Mouse (Mus musculus) hindbrain, embryonic 11.5 days (tissue): ENCODE results near the gene Scaf8. TPM values are rescaled to one million over a fixed set of nuclear protein-coding genes. Genes with fewer than 3 reads are reported as not detected.
"Not testable (repeated sequence)": the region's sequence is repeated elsewhere in the genome, so short reads cannot be mapped to it uniquely, and the experiment has no call there.

Experiments
- ATAC-seq: fragments of 200-750 bp; cut with Nextera tagmentation; 2 replicates; pipeline ENCODE4 v1.8.0; 2017; ENCODE audit warnings: mild to moderate bottlenecking, moderate TSS enrichment, moderate library complexity; ENCODE audit not compliant: low FRiP score
- DNase-seq: peaks from one replicate; pipeline ENCODE4 v3.0.0-alpha.2; 2015; ENCODE audit warnings: low spot score
- H3K27ac ChIP-seq: fragments of 300-500 bp; sonication (generic); 2 replicates; pipeline ENCODE4 v1.5.1; 2014; ENCODE audit warnings: mild to moderate bottlenecking, low read depth, low read length
- H3K27me3 ChIP-seq: fragments of 300-500 bp; sonication (generic); 2 replicates; pipeline ENCODE4 v1.6.1; 2014; ENCODE audit warnings: mild to moderate bottlenecking, low read length, moderate library complexity, mixed read lengths; ENCODE audit not compliant: control insufficient read depth, insufficient read depth
- H3K36me3 ChIP-seq: fragments of 300-500 bp; sonication (generic); 2 replicates; pipeline ENCODE4 v1.6.1; 2014; ENCODE audit warnings: mild to moderate bottlenecking, low read length, moderate library complexity, mixed read lengths; ENCODE audit not compliant: control insufficient read depth, insufficient read depth
- H3K4me1 ChIP-seq: fragments of 300-500 bp; sonication (generic); replicated peaks from 2 replicates; pipeline ENCODE4 v1.6.1; 2014; ENCODE audit warnings: low read length, mixed read lengths; ENCODE audit not compliant: control insufficient read depth, insufficient read depth
- H3K4me2 ChIP-seq: fragments of 300-500 bp; sonication (generic); replicated peaks from 2 replicates; pipeline ENCODE4 v1.6.1; 2014; ENCODE audit warnings: mild to moderate bottlenecking, low read depth, low read length
- H3K4me3 ChIP-seq: fragments of 300-500 bp; sonication (generic); 2 replicates; pipeline ENCODE4 v1.5.1; 2014; ENCODE audit warnings: low read depth, low read length
- H3K9ac ChIP-seq: fragments of 300-500 bp; sonication (generic); 2 replicates; pipeline ENCODE4 v1.6.1; 2014; ENCODE audit warnings: low read depth, low read length
- H3K9me3 ChIP-seq: fragments of 300-500 bp; sonication (generic); 2 replicates; pipeline ENCODE4 v1.6.1; 2016; ENCODE audit warnings: low read length; ENCODE audit not compliant: control insufficient read depth
- WGBS: fragments of 180-500 bp; shearing (Covaris S2); extraction: QIAGEN DNeasy Blood & Tissue Kit; methylation state at CpG from one replicate; pipeline ENCODE4 v1.1.7; 2014; 5-methylcytosine and 5-hydroxymethylcytosine counted together
- polyA plus RNA-seq: library from polyadenylated mRNA; unstranded; fragments of >200 nt; fragmentation: Nextera tagmentation; extraction: Ambion mirVana; gene quantifications from 2 replicates; pipeline ENCODE4 v1.2.1, GENCODE M21; 2014

Scaf8 gene
- polyA plus RNA-seq, 1 experiment from 2014 or later: 24.3 TPM

DNA sequence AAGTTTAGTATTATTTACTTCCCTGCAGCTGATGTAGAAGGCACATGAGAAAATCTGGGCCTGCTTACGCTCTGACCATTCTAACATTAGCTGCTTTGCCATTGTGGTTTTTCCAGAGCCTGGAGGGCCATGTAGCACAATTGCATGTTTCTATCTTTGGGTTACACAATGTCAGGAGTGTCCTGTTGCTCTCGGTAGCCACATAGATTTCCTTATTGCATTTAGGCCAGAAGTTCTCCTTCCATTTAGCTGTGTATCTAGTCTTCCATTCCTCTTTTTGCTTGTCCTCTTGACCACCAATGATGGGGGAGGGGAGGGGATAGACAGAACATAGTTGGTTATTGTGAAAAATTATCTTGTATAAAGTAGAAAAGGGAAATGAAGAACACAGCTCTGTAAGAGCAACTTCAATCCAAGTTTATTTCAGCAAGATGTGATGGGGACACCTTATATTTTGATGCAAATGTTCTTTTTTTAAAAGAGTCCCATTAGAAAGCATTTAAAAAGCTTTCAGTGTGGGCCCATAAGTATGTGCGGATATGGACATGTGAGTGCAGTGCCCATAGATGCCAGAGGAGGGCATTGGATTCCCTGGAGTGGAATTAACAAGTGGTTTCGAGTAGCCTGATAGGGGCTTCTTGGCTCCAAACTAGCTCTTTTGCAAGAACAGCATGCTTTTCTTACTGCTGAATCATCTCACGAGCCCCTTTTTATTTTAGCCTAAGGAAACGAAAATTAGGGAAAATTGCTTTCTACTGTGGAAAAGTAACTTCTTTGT is 10.4 kb upstream of the Scaf8 start:
- no peak for ATAC-seq
- no peaks in the 10 kb centered on the region for H3K27me3 ChIP-seq
- 91% methylated on average over 6 of the region's 6 CpGs for WGBS

DNA sequence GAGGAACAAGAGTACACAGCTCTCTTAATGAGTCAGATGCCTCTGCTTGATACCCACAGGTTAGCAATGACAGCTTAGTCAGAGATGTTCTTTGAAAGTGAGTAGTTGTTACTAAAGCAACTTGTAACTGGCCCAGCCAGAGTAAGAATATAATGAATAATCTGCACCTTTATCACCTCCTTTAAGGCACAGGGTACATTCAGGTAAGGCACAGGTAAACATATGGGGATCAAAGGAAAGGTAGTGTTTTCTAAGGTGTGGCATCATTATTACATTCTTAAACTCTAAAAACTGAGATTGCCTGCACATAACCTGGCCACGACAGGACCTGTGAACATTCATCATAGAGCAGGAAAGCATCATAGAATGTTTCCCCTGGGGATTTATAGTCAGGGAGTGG is 9.8 kb upstream of the Scaf8 start:
- Histone ChIP-seq H3K27me3 (no peaks in the 10 kb centered on the region), H3K4me3 (no peak overlapping the region), H3K9me3 (no peaks in the 10 kb centered on the region), H3K27ac (no peak overlapping the region), H3K36me3 (no peaks in the 10 kb centered on the region), H3K4me1 (0 out of 2 replicates have a peak, but pooled peaks cover 2% of the 10 kb centered on the region), H3K9ac (no peak overlapping the region), H3K4me2 (no peak overlapping the region)
- 93% methylated on average over 1 of the region's 1 CpGs for WGBS
- no peak for DNase-seq
- ATAC-seq: no peak

More for the DNA sequence above, 10.4 kb upstream of the Scaf8 start:
- no peaks in the 10 kb centered on the region for H3K9me3 ChIP-seq
- no peaks in the 10 kb centered on the region for H3K36me3 ChIP-seq
- no peak for DNase-seq
- H3K4me2 ChIP-seq: no peak overlapping the region
- no peak overlapping the region for H3K27ac ChIP-seq
- no peak overlapping the region for H3K9ac ChIP-seq
- H3K4me3 ChIP-seq: no peak overlapping the region
- H3K4me1 ChIP-seq: 0 out of 2 replicates have a peak, but pooled peaks cover 2% of the 10 kb centered on the region

DNA sequence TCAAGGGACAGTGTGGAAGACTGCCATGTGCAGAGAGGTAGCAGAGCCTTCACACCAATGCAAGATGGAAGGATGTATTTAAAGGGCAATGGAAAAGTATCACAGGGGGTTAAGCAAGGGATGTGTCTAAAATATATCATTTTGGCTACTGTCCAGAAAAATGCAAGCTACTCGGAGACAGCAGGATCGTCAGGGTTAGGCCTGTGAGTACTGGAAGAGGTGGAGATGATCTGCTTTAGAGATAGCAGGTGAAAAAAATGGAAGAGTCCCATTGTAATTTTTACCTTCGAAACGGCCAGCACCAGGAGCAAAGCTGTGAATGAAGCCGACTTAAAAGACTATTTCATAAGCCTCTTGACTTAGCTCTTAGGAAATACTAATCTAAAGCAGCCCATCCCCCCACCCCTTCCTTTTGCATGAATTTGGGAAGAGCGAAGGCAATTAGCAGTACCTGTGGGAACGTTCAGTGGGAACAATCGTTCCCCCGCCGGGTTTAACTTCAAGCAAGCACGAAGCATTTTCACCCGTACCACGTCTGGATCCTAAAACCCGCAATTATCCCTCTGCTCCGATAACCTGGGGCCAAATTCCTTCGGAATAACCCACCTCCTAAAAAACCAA is 925 bp upstream of the Scaf8 start:
- no peak for DNase-seq
- ATAC-seq: no peak
- WGBS: 3% methylated on average over 16 of the region's 16 CpGs

DNA sequence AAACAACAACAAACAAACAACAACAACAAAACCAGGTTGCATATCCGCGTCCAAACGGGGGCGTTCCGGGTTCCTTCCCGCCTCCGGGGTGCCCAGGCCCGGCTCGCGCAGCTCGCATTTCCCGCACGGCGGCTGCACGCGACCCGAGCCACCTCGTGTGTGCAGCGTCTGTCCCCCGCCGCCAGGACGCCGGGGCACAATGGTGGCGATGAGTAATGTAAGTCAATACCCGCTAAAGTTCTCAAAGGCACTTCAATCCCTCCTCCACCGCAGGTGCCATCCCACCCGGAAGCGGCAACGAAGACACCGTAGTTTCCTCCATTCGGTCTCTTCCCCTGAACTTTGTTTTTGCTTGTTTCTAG is 433 bp upstream of the Scaf8 start:
- H3K9ac ChIP-seq: peak overlapping the region; percentile 96
- H3K4me1 ChIP-seq: no peaks in the 10 kb centered on the region
- H3K27me3 ChIP-seq: no peaks in the 10 kb centered on the region
- no peaks in the 10 kb centered on the region for H3K36me3 ChIP-seq
- H3K9me3 ChIP-seq: no peaks in the 10 kb centered on the region
- peak overlapping the region; percentile 99 for H3K27ac ChIP-seq
- H3K4me3 ChIP-seq: peak overlapping the region; percentile 98
- no peak for DNase-seq
- ATAC-seq: peak; percentile 83
- H3K4me2 ChIP-seq: peak overlapping the region; percentile 41
- whole genome bisulfite sequencing: under 1% methylated on average over 31 of the region's 31 CpGs

More for the DNA sequence above, 925 bp upstream of the Scaf8 start:
- Histone ChIP-seq H3K9me3 (no peaks in the 10 kb centered on the region), H3K27me3 (no peaks in the 10 kb centered on the region), H3K27ac (peak overlapping the region; percentile 99), H3K9ac (peak overlapping the region; percentile 96), H3K4me3 (peak overlapping the region; percentile 98), H3K4me2 (peak overlapping the region; percentile 41), H3K36me3 (no peaks in the 10 kb centered on the region), H3K4me1 (no peaks in the 10 kb centered on the region)

DNA sequence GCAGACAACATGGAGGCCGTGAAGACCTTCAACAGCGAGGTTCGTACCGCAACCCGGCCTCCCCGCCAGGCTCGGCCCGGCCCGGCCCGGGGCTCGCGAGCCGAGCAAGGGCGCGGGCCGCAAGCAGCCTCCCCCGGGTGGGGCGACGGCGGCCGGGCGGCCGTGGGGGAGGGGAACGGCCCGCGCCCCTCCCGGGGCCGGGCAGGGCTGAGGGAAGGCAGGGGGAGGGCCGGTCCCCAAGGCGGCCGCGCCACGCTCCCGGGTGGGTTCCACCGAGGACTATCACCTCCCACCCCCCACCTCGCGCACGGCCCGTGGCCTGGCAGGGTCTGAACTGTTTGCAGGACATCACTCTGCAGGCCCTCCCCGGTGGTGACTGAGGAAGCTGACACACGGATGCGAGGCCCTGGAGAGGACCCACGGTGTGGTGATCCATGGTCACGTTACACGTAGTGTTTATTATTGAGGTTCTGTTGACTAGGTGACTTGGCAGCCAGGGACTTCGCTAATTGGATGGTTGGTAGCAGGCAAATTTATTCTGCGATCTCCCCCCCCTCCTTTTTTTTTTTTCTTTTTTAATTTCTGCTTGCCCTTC is 705 bp downstream of the Scaf8 start:
- H3K4me2 ChIP-seq: peak overlapping the region; percentile 54
- no peaks in the 10 kb centered on the region for H3K27me3 ChIP-seq
- no peaks in the 10 kb centered on the region for H3K9me3 ChIP-seq
- peak overlapping the region; percentile 98 for H3K4me3 ChIP-seq
- no peaks in the 10 kb centered on the region for H3K36me3 ChIP-seq
- peak overlapping the region; percentile 96 for H3K9ac ChIP-seq
- DNase-seq: peak; percentile 62
- peak; percentile 70 for ATAC-seq
- WGBS: under 1% methylated on average over 25 of the region's 47 CpGs
- H3K4me1 ChIP-seq: no peaks in the 10 kb centered on the region
- H3K27ac ChIP-seq: peak overlapping the region; percentile 99

DNA sequence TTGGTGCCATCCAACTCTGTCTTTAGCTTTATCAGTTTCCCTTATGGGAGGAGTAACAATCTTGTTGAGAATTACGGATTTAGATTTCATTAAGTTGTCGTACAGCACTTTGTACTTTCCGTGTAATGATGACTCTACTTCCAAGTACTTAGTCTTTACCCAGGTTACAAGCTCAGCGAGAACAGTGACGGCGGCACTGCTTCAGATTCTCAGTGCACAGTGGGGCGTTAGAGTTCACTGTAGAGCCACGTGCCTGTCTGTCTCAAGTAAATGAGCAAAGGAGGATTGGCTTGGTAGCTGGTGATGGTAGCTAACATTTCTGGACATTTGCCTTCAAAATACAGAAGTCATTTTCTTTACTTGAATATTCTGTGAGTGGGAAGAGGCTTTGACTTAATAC is 6.2 kb downstream of the Scaf8 start:
- H3K36me3 ChIP-seq, H3K9me3 ChIP-seq, H3K4me3 ChIP-seq, H3K9ac ChIP-seq, DNase-seq, ATAC-seq, H3K27ac ChIP-seq, H3K27me3 ChIP-seq, H3K4me1 ChIP-seq, H3K4me2 ChIP-seq: not testable (repeated sequence)
- 87% methylated on average over 8 of the region's 8 CpGs for WGBS

DNA sequence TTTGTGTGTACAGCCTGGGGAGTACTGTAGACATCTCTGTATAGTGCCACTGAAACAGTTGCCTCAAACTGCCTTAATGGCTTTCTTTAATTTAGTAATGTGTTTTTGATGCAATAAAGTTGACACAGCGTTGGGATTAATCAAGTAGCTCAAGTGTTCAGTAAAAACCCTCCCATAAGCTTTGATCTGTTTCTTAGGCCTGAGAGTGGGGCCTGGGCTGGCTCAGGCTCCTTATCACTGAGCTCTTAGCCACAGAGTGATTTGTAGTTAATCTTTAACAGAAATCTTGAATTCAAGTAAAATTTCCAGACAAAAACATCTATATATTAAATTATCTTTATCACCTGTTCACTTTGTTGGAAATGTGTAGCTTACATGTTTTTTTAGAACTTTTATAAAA is 8.8 kb downstream of the Scaf8 start:
- H3K9ac ChIP-seq, ATAC-seq, H3K27me3 ChIP-seq, DNase-seq, H3K4me2 ChIP-seq, H3K4me3 ChIP-seq, H3K27ac ChIP-seq, H3K4me1 ChIP-seq, H3K36me3 ChIP-seq, H3K9me3 ChIP-seq: not testable (repeated sequence)
- 83% methylated on average over 1 of the region's 1 CpGs for WGBS

DNA sequence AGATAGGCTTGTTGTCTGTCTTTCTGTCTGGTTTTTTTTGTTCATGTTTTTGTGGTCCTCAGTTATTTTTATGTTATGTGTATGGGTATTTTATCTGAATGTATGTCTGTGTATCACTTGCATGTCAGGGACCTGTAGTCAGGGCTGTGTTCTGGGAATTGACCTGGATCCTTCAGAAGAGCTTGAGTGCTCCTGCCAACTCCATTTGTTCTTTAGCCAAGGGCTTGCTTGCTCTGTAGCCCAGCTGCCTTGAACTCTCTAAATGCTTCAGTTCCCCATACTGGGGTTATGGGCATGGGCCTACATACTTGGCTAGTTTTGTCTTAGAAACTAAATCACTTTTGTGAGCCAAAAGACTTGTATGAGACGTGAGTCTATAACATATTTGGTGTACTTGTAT is 13.9 kb downstream of the Scaf8 start:
- H3K9ac ChIP-seq: no peak overlapping the region
- H3K4me2 ChIP-seq: no peak overlapping the region
- H3K27ac ChIP-seq: no peak overlapping the region
- H3K36me3 ChIP-seq: no peaks in the 10 kb centered on the region
- H3K27me3 ChIP-seq: no peaks in the 10 kb centered on the region
- WGBS: 94% methylated on average over 1 of the region's 1 CpGs
- H3K4me3 ChIP-seq: no peak overlapping the region
- DNase-seq (no peak), ATAC-seq (no peak)
- H3K9me3 ChIP-seq: no peaks in the 10 kb centered on the region
- H3K4me1 ChIP-seq: no peaks in the 10 kb centered on the region
